Mouse (Mus musculus) embryo, embryonic 10.5 days (tissue): Measurements from ENCODE around the gene Ppp1r15b.

Experiments
- DNase-seq: peaks from one replicate; pipeline ENCODE4 v3.0.0-alpha.2; 2015; ENCODE audit warnings: low spot score

Ppp1r15b gene

DNA sequence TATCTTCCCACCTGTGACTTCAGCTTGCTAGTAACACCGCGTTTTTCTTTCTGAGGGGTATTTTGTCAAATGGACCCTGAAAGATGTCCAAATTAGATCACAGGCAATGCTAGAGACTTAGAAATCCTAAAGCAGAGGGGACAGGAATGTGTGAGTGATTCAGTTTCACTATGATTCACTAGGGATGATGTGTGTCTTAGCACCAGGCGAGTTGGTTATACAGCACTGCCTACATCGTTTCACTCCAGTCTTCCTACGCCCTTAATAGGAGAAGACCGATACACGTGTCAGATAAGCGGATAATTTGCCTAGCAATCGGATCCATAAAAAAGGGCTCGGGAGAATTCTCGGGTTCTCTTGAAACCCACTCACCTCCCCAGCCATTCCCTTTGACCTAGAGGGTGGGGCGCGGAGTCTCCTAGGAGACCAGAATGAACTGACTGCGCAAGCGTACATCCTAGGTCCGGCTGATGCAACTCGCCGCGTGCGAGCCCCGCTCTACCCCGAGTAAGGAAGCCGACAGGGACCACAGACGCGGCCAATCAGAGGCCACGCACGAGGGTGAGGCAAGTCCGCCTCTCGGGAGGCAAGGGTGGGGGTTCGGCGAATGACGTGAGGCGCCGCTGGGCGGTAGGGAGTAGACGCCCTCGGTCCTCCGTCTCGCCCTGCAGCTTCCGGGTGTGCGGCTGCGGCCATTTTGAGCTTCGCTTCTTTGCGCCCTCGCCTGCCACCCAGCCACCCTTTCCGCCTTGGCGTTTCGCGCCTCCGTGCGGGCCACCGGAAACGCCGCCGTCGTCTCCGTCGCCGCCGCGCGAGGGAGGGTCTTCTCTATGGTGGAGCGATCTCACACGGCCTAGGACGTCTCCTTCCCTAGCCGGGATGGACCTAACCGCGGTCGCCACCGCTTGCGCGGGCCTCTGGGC, at the start of gene Ppp1r15b:
Gene Ppp1r15b, plus strand, starts transcription at position 506 of the 923 bp plus-strand sequence.
- peak; percentile 99 for DNase-seq

GRCm38 (mm10) chr1:133083003-133083546, 47.9 kb upstream of the Ppp1r15b start:
- DNase-seq = no peak

DNA sequence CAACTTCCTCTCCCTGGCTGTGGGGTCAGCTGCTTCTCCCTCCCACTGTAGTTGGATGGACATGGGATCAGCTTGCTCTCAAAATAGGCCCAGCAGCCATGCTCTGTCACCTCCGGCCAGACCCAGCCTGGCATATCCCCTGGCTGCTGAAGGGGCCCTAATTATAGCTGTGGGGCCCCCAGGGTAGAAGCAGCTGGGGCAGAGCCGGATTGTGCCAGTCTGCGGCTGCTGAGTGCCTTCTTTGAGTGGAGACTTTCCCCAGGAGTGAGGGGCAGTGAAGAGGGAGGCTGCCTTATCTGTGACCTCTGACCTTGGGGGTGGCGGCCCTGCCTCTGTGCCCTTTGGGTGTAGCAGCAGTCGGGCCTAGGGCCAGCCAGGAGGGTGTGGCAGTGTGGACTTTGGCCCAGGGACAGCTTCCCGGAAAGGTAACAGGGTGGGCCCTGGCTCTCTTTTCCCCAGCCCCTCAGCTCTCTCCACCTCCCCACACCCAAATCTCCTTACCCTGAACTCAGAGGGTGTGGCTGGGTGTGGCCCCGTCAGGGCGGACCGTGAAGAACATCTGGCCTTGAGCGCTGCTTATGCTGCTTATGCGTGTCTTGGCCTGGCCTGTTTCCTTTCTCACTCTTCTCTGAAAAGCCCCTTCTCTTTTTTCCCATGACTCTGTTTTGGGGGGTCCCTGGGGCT, 46.9 kb upstream of the Ppp1r15b start:
- no peak for DNase-seq

DNA sequence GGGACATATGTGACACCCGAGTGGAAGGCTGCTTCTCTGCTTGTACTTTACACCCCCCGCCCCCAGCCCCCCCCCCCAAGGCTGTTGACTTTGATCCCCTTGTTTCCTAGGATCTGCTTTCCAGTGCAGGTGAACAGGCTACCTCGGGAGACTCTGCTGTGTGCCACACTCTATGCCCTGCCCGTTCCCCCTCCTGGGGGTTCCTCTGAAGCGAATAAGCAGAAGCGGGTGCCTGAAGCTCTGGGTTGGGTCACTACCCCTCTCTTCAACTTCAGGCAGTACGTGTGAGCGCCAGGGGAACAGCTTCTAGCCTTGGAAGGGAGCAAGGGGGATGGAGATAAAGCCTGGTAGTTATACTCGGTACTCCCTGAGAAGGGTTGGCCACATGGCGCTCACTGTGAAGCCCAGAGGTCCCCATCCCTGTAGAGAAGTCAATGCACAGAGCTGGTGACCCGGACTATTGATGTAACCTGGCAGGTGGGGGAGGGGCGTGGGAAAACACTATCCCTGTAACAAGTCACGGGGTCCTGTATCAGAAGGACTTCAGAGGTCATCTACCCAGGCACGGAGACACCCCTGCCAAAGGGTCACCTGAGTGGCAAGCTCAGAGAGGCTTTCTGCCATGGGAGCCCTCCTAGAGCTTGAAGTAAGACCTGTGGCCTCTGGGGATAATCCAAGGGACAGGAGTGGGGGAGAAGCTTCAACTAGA, 46.1 kb upstream of the Ppp1r15b start:
- no peak for DNase-seq

- DNase-seq = no peak
Observed at GRCm38 (mm10) chr1:133085417-133085742, 45.6 kb upstream of the Ppp1r15b start.

- DNase-seq = no peak
Observed at GRCm38 (mm10) chr1:133086804-133087203, 44.1 kb upstream of the Ppp1r15b start.

DNA sequence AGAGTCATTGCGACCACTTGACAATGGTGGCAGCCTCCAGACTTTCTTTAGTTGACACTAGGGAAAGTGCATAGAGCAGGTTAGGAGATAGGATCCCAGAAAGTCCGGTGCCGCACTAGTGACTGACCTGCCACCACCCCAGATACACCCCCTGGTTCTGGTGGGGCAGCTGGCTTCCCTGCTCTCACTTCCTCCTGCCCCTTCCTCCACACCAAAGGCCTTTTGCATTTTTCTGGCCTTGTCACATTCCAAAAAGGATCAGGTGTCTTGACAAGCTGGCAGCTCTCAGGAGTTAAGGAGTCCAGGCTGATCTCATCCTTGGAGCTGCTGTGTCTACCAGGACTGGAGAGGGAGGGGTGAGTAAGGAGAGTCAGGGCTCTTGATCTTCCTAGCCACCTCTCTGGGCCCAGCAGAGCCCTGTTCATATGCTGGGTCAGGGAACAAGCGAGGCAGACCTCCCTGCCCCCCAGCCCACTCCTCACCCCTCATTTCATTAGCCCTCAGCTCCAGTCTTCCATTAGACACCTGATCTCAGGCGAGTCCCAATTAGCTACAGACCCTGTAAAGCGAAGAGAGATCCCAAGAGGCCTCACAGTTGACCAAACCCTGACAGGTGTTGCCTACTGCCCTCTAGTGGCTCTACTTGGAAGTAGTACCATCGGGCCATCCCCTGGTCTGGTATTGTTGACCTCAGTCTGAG, 43.6 kb upstream of the Ppp1r15b start:
- DNase-seq = peak; percentile 92

- DNase-seq = no peak
Observed at GRCm38 (mm10) chr1:133088196-133088595, 42.7 kb upstream of the Ppp1r15b start.

- DNase-seq = no peak
Observed at GRCm38 (mm10) chr1:133089415-133089814, 41.5 kb upstream of the Ppp1r15b start.

- DNase-seq = no peak
Observed at GRCm38 (mm10) chr1:133090641-133091040, 40.3 kb upstream of the Ppp1r15b start.

DNA sequence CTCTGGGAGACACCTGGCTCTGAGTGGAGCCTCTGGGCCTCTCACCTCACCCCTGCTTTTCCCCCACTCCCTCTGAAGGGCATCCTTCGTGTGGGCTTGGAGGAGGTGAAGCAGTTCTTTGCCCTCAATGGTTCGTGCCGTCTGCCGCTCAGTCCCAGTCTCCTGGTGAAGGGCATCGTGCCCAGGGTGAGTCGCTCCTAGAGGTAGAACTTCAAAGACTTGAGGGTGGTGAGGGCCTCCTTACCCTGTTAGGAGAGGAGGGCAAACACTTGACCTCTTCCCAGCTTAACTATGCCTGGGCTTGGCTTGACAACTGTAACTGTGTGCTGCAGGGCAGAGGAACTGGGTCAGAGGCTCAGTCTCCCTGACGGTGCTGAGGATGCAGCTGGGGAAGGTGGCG, 39.5 kb upstream of the Ppp1r15b start:
- no peak for DNase-seq

DNA sequence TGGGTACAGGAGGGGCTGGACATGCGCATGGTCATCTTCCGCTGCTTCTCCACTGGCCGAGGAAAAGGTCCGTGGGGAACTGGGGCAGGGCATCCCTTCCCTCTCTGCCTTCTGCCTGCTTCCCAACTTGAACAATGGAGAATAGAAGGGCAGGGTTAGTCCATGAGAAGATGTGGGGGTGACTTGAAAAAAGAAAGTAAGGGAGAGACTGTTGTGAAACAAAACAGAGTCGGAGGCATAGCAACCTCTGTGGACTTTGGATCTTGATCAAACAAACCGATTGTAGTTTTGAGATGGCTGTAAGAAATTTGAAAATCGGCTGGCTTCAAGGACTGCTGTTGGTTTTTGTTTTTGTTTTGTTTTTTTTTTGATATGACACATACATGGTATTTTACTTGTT, 37.2 kb upstream of the Ppp1r15b start:
- DNase-seq = no peak

DNA sequence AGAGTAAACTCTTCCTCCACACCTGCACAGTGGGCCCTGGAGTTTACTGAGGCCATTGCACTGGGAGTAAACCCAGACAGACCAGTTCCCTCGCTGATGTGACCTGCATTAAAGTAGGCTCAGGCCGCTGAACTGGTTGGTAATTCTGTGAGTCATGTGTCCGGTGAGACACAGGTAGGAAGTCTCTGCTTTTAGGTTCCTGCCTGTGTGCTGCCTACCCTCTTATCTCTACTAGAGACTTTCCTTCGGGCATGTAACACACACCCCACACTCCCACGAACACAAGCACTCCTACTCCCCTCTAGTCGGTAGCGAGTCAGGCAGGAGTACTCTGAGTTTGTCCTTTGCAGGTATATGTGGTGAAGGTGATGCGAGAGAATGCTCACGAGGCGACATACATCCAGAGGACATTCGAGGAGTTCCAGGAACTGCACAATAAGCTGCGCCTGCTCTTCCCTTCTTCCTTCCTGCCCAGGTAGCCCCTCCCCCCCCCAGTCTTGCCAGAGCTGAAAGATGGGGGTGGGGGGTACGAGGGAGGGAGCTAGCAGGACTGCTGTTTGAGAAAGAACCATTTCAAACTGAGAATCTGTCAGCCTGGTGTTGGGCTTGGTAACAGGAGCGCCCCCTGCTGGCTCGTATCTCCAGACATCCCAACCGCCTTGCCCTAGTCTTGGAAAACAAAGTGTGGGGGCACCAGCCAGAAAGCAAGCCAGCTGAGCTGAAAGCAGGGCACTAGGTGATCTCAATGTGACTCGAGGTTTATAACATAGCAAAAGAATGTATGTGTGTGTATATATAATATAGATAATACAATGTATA, 29.8 kb upstream of the Ppp1r15b start:
- peak; percentile 86 for DNase-seq

DNA sequence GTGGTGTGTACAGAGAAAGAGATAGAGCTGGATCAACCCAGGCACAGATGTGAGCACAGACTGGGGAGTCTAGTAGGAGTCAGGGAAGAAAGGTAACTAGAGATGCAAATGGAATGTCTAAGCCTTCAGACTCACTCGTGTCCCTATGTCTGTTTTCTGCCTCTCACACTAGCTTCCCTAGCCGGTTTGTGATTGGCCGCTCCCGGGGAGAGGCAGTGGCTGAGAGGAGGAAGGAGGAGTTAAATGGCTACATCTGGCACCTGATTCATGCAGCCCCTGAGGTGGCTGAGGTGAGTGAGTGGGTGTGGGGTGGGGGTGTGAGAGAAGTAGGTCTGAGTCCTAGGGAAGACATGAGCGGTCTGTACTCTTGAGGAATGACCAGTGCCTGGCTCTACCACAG, 28.8 kb upstream of the Ppp1r15b start:
- no peak for DNase-seq

GRCm38 (mm10) chr1:133103315-133103714, 27.6 kb upstream of the Ppp1r15b start:
- no peak for DNase-seq

DNA sequence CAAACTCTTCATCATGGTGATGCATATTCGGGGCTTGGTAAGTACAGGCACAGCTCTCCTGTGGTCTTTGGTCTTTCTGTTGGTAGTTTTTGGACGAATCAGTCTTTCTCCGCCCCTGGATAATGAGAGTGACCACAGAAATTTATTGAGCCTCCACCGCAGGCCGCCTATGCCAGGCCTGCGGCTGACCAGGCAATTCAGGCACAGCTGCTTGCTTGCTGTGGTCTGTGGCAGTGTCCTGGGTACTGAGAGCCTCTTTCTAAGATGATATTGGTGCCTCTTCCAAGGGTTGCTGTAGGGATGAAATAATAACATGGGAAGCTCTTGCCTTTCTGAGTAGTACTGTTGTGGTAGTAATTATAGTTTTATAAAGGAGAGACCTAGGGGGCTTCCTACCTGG, 27.1 kb upstream of the Ppp1r15b start:
- no peak for DNase-seq

DNA sequence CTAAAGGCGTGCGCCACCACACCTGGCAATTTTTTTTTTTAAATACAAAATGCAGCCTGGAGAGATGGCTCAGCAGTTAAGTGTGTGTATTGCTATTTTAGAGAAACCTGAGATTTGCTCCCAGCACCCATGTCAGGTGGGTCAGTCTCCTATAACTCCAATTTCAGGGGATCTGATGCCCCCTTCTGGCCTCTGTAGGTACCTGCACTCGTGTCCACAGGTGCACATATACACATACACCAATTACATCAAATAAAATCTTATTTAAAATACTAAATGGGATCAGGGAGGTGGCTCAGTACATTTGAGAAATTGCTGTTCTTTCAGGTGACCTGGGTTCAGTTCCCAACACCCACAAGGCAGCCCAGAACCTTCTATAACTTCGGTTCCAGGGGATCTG, 14.8 kb upstream of the Ppp1r15b start:
- DNase-seq = no peak

- DNase-seq = peak; percentile 21
Observed at GRCm38 (mm10) chr1:133118127-133118526, 12.8 kb upstream of the Ppp1r15b start.

DNA sequence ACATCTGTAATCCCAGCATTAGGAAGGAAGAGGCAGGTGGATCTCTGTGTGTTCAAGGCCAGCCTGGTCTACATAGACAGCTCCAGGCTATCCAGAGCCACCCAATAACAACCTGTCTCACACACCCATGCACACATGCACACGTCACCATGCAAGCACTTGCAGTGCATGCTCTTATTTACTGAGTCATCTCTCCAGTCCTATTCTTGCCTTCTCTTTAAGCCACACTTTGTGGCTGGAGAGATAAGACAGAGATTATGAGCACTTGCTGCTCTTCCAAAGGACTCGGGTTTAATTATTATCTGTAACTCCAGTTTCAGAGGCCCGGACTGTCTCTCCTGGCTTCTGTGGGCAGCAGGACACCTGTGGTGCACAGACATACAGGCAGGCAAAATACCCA, 12.1 kb upstream of the Ppp1r15b start:
- no peak for DNase-seq

DNA sequence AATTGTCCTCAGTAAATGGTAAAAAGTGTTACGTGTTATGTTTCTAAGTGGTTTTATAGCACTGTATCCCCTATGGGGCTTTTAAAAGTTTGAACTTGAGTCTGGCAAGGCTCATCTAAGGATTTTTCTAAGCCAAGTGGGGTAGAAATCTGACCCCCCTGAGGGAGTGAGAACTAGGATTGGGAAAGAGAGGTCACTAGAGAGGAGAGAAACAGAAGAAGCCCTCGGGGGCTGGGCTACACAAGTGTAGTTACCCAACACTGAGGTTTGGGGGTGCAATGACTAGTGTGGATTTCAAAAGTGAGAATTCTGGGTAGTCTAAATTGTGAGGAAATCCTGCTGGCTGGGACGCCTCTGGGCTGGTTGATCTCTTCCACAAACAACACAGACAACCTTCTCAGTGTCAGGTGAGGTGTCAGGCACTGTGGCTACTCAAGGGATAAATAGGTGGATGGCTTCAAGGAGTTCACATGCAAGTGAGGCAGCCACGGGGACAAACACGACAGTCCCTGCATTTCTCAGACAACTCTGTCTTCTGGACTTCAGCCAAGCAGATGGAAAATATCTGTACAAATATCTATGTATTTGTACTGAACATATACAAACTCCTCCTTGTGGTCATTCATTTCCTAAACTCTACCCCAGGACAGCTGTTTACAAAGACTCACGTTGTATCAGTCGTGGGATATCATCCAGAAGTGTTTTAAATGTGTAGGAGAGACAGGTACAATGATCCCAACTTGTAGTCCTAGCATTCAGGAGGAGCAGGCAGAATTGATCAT, 10.8 kb upstream of the Ppp1r15b start:
- no peak for DNase-seq
